Mouse (Mus musculus): ENCODE data around the gene Efna2. TPM values are rescaled to one million over a fixed set of nuclear protein-coding genes. Genes with fewer than 3 reads are reported as not detected.

The Efna2 gene
- total RNA-seq (2021): 1 to 10 TPM; 1.1 to 1.9 TPM
- long read RNA-seq, experiment 1, partial matches to known transcripts: 0 of 4 reads
- long read RNA-seq, experiment 1, other reads (novel, unspliced or antisense): 0 of 4 reads
- long read RNA-seq, experiment 2, partial matches to known transcripts: 0 of 2 reads
- long read RNA-seq, experiment 2, other reads (novel, unspliced or antisense): 0 of 2 reads

DNA sequence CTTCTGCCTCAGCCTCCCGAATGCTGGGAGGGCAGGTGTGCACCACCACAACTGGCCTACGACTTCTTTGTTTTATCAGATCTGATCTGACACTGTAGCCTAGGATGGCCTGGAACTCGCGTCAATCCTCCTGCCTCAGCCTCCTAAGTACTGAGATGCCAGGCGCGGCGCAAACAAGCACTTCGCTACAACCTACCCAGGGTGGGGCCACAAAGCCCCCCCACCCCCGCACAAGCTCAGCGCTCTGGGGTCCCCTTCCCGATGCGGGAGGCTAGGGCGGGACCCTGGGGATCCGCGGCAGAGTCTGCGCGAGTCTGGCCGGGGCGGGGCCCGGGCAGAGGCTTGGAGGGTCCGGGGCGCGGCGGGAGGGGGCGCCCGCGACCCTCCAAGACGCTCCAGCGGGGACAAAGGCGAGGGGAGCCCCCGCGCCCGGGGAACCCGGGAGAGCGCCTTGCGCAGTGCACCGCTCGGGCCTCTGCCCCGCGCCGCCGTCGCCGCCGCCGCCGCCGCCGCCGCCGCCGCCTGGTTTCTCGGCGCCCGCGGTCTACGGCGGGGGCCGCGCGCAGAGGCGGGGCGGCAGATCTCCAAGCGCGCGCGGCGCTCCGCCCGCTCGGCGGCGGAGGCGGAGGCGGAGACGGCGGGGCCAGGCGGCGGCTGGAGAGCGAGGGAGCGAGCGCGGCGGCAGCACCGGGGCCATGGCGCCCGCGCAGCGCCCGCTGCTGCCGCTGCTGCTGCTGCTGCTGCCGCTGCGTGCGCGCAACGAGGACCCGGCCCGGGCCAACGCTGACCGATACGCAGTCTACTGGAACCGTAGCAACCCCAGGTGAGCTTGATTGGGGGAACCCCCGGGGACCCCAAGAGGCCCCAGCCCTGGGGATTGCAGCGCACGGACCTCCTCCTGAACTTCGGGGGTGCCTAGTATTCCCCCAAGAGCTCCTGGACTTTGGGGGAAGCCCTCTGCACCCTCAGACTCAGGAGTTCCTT lies at the start of gene Efna2:
Gene Efna2 (plus strand): TSS at position 415 of the 984 bp plus-strand sequence.
- no peak for DNase-seq

DNA sequence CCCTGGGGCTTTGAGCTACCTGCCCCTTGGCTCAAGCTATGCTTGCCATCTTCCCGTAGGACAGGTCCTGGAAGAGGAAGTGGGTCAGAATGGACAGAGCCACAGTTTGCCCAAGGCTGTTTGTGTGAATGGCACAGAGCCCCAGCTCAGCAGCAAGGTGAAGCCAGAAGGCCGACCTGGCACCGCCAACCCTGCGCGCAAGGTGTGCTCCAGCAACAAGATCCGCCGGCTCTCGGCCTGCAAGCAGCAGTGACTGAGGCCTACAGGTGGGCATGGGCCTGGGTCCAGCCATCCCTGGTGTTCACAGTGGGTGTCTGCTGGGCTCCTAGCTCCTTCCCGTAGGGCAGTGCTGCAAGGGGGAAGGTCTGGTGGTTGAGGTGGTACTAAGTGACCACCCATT lies 49.4 kb upstream of the Efna2 start:
- DNase-seq: peak; percentile 11

DNA sequence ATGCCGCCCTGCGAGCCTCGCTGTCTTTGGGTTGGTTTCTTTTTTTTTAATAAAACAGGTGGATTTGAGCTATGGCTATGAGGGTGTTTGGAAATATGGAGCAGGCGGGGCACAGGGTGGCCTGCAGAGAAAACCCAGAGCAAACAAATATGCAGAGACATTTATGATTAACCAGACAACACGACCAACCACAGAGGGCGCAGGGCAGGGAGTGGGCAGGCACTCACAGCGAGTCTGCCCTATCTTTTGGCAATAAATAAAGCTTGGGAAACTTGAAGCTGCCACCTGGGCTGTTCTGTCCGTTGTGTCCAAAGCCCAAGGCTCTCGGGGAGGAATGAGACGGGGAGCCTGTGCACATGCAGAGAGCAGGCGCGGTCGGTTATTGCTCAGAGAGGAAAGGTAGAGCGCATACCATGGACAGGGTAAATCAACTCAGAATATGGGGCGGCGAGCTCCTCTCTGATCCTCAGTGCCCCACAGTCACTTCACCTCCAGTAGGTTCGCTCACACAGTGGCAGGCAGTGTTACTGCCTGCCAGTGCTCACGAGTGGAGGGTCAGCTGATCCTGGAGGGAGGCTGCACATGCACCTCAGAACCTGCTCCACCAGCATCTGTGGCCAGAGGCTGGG lies 48.8 kb upstream of the Efna2 start:
- DNase-seq: no peak

DNA sequence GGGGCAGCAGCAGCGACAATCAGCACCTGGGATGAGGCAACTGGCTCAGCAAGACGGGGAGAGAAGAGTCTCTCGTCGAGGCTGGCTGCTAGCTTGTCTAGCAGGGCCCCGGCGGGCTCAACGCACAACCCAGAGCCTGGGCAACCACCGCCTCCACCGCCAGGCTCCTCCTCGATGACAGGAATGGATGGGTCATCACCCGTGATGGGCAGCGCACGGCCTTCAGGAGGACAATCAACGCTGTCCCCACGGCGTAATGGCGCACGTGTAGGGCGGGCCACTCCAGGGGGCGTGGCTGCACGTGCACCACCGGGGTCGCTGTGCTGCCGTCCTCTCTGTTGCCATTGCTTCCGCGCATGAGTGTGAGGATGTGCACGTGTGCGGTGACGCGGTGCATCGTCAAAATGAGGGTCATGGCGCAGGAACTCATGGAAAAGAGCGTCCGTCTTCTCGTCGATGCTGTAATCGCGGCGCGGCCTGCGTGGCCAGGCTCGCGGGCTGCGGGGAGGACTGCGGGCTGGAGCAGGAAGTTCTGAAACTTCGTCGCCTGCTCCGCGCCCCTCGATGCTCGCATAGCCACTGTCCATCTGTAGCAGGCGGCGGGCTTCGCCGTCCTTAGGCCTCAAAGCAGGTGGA lies 47.8 kb upstream of the Efna2 start:
- DNase-seq: no peak

DNA sequence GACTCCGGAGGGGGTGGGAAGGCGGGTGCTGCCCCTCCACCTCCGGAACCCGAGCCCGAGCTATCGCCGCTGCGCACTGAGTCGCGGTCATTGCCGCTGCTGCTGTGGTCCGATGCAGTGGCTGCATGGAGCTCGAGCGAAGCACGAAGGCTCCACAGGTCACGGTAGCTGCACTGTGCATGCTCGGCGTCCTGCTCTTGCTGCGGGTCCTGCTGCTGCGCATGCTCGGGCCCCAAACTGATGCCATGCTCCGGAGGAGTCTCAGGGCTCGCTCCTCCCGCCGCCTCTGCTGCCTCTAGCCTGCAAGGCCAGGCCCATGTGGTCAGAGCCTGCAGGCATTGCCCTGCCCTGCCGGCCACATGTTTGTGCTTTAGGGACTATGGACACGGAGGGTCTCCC lies 47.3 kb upstream of the Efna2 start:
- DNase-seq: no peak

DNA sequence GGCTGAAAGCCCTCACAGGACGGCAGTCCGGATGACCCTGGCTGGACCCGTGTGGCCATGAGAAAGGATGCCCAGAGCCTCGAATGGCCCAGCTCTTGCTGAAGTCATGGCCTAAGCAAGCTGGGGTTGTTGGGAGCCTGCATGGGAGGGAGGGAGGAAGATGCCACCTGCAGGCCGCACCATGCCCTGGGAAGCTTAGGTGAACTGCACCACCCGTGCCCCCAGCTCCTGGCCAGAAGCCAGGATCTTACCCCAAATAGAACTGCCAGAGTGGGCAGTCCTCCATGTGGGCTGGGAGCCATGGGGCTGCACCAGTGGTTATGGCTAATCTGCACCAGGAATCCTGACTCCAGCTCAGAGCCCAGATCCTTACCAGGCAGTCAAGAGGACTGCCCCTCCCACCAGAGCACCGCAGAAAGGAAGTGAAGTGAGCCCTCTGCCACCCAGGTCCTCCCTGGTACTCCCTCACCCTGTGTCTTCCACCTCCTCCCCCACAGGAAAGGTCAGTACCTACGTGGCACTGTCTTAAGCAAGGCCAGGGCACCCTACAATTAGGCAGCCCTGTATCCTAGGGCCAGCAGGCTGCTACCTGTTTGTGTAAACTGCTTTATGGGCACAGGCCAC lies 45.9 kb upstream of the Efna2 start:
- peak; percentile 55 for DNase-seq

DNA sequence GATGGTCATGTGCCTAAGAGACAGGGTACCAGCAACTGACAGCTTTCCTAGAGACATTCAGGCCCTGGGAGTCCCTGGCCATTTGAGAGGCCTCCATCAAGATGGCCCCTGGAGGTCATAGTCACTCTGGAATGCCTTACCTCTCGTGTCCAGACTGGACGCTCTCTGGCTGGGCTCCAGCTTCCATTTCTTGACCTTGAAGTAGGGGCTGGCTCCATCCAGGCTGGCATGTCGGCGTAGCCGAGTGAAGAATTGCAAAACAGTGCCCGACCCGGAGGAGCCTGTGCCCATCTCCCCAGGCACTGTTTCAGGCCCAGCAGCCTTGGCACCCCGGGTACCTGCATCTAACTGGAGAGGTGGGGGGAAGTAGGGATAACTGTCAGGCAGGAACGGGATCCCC lies 44.9 kb upstream of the Efna2 start:
- DNase-seq: peak; percentile 15

DNA sequence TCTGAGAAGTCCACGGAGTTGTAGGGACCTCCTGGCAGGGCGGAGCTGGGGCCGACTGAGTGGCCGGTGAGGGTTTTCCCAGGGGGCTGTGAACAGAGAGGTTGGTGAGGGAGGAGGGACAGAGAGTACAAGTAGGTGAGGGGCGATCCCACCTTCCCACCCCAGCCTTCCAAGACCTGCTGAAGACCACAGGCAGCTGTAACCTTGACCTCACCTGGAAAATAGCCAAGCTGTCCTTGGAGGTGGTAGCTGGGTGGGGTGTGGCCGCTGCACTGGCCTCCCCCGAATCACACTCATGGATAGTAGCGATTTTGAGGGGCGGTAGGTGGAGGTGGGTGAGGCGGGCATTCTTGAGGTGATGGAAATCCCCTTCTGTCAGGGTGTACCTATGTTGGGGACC lies 44.1 kb upstream of the Efna2 start:
- no peak for DNase-seq

DNA sequence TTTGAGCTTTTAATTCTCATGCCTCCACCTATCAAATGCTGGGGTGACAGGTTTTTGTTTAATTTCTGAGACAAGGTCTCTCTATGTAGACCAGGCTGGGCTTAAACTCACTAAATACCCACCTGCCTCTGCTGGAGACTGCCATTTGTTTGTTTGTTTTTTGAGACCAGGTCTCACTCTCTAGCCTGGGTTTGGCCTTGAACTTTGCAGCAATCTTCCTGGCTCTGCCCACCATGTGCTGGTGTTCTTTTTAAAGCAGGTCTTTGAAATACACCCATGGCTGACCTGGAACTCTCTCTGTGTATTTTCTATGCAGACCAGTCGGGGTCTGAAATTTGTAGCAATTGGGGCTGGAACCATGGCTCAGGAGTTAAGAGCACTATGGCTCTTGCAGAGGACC lies 43.6 kb upstream of the Efna2 start:
- no peak for DNase-seq

DNA sequence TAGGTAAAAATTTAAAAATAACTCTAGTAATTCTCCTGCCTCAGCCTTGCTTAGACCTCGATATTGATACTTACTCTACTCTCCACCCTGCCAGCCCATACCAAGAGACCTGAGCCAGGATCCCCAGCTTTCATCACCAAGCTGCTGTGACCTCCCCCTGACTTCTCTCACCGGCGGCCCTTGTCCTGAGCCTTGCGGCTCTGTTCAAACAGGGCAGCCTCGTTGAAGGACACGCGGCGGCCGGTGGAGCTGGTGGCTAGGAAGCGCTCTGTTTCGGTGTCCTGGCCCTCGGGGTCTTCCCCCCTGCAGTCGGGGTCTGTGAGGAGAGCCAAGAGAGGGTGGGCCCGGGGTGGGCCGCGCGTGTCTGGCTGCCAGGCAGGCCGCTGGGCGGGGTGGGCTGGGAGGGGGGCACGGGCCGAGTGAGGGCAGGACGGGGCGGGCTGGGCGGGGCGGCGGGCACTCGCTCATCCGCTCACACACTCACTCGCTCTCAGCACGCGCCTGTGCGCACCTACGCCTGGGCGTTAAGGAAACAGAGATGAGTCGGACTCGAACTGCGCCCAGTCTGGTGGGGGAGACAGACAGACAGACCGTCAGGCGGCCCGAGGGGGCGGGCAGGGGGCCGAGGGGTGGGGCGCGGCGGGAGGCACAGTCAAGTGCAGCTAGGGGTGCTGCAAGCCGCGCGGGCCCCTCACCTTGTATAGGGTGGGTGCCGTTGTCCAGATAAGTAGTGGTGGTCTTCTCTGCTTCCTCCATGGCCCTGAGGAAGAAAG lies 42.9 kb upstream of the Efna2 start:
- DNase-seq: peak; percentile 13

DNA sequence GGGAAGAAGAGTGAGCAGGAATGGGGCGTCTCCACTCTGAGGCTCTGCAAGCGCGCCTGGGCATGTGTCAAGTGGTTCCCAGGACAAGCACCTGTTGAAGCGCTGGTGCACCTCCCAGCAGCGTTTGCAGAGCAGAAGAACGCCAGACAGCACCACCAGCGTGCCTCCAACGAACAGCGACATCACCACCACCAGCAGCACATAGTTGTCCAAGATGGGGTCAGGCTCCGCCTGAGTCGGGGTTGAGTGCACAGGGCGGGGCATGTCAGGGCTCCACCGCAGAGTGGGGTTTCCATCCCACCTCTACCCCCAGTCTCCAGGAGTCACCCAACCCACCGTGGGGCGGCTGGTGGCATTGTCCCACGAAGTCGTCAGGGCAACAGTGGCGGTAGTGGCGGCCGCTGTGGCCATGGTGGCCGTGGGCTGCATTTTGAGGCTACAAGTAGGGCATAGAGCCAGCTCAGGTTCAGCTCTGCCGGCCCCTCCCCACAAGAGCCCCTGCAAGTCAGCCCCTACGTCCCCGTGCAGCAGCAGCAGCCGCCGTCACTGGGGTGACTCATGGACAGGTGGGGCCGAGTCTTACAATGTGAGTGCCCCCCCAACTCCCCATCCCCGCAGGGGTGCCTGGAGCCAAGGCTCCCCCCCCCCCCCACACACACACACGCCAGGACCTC lies 42.2 kb upstream of the Efna2 start:
- peak; percentile 16 for DNase-seq

DNA sequence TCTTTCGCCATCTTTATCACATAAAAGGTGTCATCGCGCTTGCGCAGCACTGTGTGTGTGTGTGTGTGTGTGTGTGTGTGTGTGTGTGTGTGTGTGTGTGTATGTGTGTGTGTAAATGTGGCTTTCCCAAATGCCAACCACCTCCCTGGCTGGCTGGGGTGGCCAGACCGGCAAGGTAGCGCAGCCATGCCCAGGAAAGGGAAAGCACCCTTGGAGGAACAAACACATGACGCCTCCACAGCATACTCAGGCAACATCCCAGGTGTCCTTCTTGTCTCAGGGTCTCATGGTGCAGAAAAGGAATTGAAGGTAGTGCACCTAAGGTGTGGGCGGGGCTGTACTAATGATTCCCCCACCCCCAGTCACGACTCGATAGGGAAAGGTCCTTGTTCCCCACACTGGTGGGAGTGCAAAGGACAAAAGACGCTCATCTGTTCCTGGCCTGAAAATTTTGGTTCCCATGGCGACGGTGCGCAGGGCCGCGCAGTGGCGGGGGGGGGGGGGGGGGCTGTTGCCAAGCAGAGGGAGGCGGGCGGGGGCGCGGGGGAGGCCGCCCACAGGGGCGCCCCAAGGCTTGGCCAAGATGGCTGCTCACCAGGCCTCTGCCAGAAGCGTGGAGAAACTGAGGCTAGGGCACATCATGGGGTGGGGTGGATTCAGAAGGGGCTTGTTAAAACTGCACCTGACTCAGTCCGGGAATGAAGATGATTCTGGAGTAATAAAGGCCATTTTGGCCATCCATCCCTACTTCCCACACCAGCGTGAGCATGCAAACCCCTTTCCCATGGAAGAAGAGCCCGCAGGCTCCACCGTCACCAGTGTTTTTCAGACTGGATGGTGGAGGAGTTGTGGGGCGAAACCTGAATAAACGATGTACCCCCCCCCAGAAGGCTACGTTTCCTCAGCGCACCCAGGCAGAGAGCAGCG lies 41.4 kb upstream of the Efna2 start:
- peak; percentile 7 for DNase-seq

DNA sequence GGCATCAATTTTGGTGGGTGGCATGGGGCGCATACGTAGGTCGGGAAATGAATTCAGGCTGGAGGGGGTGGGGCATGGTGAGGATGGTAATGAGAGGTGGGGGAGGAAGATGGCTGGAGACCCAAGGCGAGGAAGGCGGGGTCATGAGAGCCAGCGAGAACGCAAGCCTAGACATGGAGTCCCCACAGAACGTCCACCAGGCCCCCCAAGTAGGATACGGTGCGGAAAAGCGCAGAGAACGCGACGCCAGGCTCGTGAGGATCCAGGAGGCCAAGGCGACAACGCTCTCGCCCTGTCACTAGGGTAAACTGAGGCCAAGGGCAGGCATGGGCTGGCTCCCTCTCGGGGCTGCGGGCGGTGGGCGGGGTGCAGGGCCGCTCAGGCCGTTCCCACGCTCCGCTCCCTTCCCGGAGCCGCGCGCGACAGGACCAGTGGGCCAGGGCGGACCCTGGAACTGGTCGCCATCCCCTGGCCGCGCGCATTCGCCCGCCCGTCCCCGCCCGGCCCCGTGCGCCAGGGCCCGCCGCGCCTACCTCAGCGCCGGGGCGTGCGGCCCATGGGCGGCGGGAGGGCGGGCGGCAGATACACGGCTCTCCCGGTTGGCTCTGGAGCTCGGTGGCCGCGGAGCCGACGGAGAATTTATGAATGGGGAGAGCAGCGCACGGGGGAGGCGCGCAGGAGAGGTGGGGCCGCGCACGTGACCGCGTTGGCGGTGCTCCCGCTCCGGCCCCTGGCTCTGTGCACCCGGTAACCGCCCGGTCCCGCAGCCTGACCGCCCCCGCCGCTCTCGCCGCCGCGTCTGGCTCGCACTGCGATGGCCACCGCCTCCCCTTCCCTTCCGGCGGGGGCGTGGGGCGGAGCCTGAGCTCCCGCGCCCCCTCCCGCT lies 40.5 kb upstream of the Efna2 start, which contains the start of gene Atp5d:
Gene Atp5d (plus strand): TSS at position 80 of the 886 bp plus-strand sequence.
- peak; percentile 8 for DNase-seq

DNA sequence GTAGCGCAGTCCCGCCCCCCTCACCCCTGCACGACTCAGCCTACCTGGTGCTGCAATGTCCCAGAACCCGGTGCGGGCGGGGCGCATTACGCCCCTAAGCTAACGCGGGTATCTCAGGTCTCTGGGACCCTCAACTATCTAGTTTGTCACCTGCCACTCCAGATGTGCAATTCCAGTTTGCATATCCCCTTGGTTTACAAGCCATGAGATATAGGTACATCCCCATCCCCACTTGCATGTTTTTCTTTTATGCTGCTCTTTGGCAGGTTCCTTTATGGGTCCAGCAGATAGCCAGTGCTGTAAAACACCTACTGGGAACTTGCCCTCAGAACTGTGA lies 39.9 kb upstream of the Efna2 start:
- DNase-seq: no peak

DNA sequence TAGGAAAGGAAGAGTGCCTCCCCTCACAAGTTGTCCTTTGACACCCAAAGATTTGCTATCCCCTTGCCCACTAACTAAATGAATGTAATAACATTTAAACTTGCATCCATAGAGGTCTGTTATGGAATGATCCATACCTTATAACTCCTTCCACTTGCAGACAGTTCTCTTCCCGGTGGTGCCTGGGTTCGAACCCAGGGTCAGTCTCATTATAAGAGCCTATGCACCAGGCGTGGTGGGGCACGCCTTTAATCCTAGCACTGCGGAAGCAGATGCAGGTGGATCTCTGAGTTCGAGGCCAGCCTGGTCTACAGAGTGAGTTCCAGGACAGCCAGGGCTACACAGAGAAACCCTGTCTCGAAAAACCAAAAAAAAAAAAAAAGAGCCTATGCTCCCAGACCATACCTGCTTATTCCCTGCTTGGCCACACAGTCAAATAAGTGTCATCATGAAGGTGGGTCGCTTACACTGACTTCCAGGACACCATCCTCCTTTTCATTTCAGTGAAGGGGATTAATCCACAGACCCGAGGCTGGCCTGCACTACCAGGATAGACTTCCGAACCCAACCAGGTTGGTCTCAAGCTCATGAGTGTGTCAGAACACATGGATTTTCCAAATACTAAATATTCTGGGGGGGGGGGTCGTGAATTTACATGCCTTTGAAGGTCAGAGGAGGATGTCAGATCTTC lies 39.2 kb upstream of the Efna2 start:
- no peak for DNase-seq

DNA sequence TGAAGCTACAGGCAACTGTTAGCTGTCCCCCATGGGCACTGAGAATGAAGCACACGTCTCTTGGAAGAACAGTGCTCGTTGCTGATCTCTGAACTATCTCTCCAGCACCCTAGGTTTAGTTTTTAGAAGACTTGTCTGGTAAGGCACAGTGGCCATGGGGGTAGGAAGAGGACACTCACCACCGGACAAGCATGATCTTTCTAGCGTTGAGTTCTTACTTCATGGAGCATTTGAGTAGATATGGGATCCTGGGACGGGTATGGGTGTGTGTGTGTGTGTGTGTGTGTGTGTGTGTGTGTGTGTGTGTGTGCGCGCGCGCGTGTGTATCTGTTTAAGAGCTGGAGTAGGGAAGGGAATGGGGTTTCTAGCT lies 38.6 kb upstream of the Efna2 start, which contains the start of gene Cbarp:
Gene Cbarp (minus strand): TSS at position 170 of the 370 bp plus-strand sequence.
- DNase-seq: no peak

DNA sequence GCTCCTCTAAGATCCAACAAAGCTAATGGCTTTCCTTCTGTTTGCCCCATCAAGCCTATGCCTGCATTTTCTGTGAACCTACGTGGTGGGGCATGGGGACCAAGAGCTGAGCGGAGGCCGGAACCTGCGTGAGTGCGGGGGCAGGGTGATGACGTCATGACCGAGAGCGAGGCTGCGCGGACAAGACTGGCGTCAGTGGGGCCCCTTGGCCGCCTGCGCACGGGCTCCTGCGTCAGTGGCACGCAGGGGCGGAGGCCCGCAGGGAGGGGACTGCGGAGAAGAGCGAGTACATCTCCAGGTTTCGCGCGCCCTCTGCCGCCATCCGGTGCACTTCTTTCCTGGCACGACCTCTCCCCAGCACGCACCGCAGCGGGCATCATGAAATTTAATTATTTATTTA lies 38.0 kb upstream of the Efna2 start:
- DNase-seq: peak; percentile 85
